Mouse (Mus musculus): ENCODE results near the gene Uvrag.

Uvrag gene

DNA sequence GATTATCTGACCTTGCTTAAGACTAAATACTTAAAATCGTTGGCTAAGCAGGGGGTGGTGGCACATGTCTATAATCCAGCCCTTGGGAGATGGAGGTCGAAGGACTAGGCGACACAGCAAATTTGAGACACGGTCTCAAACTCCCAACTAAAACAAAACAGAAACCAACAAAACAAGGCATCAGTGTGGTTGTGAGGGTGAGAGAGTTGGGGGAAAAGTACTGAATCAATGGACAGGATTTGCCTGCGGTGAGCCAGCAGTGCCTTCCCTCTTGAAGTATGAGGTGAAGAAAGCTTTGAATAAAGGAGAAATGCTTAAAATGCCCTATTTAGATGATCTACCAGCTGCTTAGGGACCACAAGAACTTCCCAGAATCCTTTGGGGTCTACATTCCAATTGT lies 247.8 kb downstream of the Uvrag start:
- DNase-seq (ENCODE audit: low spot score in 2 of 2) = no peak

GRCm38 (mm10) chr7:98889211-98889610 lies 251.7 kb downstream of the Uvrag start:
- DNase-seq (ENCODE audit: low spot score in 2 of 2) = no peak

- DNase-seq (ENCODE audit: low spot score in 2 of 2) = no peak
These were observed 252.1 kb downstream of the Uvrag start for GRCm38 (mm10) chr7:98888810-98889209.

DNA sequence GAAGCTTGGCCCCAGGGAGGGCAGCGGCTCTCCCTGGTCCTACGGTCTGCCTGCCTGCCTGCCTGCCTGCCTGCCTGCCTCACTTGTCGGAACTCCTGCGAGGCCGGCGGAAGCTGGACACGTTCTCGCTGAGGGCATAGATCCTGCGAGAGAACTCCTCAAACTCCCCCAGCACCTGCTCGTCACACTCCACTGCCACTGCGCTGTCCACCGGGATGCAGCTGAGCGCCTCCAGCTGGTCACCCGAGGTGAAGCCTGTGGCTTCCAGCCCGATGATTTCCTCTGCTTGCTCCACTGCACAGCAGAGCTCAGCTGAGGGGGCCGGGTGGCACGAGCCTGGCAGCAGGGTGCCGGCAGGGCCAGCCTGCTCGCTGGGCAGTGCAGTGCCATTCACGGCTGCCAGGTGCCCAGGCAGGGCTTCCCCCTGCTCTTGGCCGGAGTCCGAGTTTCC lies 253.1 kb downstream of the Uvrag start:
- peak; percentile 44 to 46 for DNase-seq (ENCODE audit: low spot score in 2 of 2)

DNA sequence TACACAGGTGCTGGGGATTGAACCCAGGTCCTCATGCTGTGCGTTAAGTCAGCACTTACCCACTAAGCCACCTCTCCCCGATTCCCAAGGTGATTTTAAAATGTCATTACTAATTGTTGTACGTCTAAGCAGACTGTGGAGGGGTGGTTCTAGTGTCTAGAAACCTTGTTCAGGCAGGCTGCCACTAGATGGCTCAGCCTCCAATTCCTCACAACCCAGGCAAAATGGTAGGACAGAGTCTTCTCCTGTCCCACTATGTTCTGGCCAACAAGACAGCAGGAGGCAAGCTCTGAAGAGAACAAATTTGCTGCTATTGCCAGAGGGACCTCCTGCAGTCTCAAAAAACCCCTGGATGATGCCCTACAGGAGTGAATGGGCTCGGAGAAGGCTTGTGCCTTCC lies 259.1 kb downstream of the Uvrag start:
- no peak for DNase-seq (ENCODE audit: low spot score in 2 of 2)

DNA sequence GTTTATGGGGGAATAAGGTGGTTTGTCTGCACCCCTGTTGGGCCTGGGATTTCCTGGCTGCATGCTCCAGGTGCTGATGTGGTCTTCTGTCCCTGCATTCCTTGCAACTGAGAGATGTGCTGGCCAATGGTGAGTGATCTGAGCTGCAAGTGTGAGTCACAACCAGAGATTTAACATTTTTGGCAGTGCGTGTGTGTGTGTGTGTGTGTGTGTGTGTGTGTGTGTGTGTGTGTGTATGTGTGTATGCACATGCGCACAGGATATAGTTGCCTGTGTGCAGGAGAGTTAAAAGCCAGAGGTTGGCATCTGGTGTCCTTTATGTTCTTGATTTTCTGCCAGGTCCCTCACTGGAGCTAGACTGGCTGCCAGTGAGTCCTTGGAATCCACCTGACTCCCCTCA lies 261.8 kb downstream of the Uvrag start:
- DNase-seq (ENCODE audit: low spot score in 2 of 2) = no peak

DNA sequence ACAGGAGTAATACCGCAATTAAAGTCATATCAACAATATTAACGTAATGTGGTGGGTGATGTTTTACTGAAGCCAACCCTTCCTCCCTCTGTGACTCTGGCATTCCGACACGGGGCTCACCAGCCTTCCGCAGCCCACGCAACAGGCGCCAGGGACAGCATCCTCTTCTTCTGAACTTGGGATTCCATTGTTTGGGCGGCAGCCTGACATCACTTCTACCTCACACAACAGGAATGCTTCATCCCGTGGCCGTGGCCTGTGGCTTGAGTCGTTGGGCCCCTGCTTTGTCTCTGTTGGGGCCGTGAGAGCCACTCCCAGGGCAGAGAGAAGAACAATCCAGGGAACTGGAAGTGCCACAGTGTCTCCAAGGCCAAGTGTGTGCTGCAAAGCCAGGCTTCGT lies 264.8 kb downstream of the Uvrag start:
- DNase-seq (ENCODE audit: low spot score in 2 of 2) = no peak

GRCm38 (mm10) chr7:98875390-98875990 lies 265.5 kb downstream of the Uvrag start:
- DNase-seq (ENCODE audit: low spot score in 2 of 2) = peak; percentile 67 to 69

DNA sequence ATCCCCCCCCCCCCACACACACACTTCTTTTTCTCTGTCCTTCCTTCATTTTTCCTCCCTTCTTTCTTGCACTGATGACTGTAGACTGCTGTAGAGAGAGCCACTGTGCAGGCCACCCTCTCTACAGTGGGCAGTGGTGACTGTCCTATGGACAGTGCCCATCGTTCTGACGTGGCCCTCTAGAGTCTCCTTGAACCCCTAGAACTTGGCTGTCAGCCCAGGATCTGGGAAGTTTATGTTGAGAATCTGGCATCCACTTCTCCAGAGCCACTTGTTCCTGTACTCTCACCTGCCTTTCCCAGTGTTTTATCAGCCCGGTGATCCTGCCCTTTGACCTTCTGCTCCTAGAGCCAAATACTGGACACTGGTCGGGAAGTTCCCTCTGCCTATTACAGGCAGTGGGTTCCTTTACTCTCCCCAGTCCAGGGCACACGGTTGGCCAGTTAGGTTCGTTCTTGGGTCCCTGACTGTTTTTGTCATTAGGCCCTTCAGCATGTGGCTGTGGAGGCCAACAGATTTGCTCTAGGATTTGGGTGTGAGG lies 266.5 kb downstream of the Uvrag start:
- DNase-seq (ENCODE audit: low spot score in 2 of 2) = no peak

GRCm38 (mm10) chr7:98873316-98873715 lies 267.6 kb downstream of the Uvrag start:
- no peak for DNase-seq (ENCODE audit: low spot score in 2 of 2)

- no peak for DNase-seq (ENCODE audit: low spot score in 2 of 2)
These were observed 269.1 kb downstream of the Uvrag start for GRCm38 (mm10) chr7:98871882-98872281.

DNA sequence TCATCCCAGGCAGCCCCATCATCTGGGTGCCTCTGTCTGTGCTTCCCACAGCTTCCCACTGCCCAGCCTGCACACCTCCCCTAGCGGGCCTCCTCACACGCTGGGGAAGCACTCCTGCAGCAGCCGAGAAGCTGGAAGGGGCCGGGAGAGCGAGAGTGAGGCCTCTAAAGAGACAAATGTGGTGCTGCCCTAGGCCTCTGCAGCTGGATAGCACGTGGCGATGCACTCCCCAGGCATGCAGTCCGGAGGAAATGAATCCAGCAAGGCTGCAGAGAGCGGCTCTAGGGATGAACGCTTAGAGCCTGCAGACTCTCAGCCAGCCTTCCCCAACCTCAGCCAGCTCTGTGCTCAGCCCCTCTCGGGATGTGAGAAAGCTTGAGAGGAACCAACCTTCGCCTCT lies 270.1 kb downstream of the Uvrag start:
- DNase-seq (ENCODE audit: low spot score in 2 of 2) = no peak

DNA sequence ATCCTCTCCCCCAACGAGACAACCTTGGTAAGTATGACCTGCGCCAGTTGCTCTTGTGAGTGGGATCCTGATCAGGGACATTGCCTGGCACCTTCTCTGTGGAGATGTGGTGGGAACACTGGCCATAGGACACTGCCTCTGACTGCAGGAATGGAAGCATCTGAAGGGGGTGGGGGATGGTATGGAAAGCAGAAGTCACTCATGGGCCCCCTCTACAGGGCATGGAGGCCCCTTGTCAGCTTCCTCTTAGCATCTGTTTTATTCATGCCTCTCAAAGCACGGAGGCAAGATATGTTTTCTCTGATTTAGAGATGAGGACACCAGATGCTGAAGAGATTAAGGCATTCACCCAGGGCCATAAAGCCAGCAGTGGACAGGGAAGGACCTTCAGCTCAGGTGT lies 271.9 kb downstream of the Uvrag start:
- no peak for DNase-seq (ENCODE audit: low spot score in 2 of 2)

DNA sequence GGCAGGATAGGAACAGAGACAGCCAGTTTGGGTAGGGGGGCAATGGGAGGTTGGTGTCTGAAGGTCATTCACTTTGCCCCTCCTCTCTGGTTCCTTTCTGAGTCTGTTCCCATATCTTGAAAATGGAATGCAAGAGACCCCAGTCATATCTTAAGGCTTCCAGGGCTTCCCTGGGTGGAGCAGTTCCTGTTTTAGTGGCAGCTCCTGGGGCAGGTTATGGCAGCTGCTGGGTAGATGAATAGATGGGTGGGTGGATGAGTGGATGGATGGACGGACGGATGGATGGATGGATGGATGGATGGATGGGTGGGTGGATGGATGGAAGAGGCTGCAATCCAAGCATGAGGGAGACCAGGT lies 273.2 kb downstream of the Uvrag start:
- DNase-seq (ENCODE audit: low spot score in 2 of 2) = no peak

DNA sequence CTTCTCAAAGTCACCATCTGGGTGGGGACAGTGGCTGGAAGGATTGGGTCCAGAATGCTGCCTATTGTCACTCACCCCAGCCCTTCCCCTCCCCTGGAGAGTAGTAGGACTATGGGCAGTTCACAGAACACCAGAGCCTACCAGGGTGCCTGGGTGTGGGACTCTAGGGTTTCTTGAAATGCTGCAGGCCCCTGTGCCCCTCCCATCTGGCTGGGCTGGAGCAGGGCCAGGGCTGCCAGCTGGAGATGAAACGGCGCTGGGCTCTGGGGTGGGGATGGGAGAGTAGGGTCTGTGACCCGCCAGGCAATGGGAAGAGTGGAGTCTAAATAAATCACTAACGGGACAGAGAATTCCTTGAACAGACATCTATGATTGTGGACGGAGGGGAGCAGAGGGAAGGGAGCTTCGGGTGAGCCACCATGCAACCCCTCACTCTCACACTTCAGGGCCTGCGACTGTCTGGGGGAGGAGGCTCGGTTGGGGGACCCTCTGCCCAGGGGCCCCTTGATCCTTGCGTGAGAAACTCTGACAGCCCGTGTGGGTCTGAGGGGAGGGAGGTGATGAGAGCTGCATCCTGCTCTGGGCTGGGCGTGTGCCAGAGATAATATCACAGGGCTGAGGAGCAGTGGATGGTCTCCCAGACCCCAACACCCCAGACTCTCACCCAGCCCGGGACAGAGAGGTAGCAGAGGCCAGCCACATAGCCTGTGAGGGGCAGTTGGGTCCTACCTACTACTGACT lies 273.7 kb downstream of the Uvrag start:
- no peak for DNase-seq (ENCODE audit: low spot score in 2 of 2)

- no peak for DNase-seq (ENCODE audit: low spot score in 2 of 2)
These were observed 276.8 kb downstream of the Uvrag start for GRCm38 (mm10) chr7:98863969-98864718.

GRCm38 (mm10) chr7:98862994-98863393 lies 277.9 kb downstream of the Uvrag start:
- DNase-seq (ENCODE audit: low spot score in 2 of 2) = no peak

DNA sequence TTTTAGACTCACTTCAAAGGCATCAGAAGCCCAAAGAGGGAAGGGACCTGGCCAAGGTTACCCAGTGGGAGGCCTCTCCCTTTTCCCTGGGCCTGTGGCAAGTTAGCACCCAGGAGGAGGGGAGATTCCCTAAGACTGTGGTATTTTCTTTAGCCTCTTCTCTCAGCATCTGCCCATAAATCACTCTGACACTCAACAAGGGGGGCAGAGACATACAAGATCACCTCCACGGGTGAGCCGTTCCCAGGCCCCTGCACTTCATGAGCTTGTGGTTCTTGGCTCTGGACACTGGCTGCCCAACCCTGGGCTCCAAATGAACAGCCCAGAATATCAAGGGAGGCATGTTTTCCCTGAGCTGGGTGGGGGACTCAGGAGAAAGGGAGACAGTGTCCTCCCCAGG lies 279.9 kb downstream of the Uvrag start:
- DNase-seq (ENCODE audit: low spot score in 2 of 2) = no peak

DNA sequence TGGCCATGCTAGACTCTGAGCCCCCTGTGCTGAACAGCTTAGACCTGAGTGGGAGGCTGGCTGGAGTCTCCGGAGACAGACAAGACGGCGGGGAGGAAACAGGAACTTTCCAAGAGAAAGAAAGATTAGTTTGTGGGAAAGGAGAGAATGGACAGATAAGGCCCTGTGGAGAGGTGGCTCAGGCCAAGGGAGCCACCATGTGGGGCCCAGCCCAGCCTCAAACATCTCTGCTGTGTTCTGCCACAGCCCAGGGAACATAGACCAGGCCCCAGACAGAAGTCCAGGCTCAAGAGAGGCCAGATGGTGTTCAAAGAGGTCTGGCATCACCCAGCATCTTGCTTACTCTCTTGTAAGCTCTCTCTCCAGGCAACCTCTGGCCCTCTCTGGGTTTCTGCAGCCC lies 283.8 kb downstream of the Uvrag start:
- no peak for DNase-seq (ENCODE audit: low spot score in 2 of 2)

DNA sequence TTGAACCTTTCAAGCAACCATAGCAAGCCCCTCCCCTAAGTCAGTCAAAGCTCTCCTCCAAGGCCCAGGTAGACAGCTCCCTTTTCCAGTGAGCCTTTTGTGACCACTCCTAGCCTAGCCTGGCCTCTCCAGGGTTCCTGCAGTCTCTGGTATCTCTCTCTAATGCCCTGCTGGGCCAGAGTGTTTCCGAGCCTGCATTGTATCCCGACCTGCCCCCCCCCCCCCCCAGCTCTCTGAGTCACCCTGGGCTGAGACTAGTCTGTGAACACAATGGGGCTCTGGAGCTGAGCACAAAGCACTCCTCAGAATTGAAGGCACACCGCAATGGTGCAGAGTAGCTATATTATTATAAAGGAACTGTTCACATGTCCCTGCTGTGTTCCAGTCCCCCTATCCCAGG lies 284.8 kb downstream of the Uvrag start:
- DNase-seq (ENCODE audit: low spot score in 2 of 2) = no peak

- no peak for DNase-seq (ENCODE audit: low spot score in 2 of 2)
These were observed 285.6 kb downstream of the Uvrag start for GRCm38 (mm10) chr7:98855388-98855787.

- DNase-seq (ENCODE audit: low spot score in 2 of 2) = no peak
These were observed 287.1 kb downstream of the Uvrag start for GRCm38 (mm10) chr7:98853806-98854205.
